Mouse (Mus musculus): Measurements from ENCODE around the gene Gm28042. TPM values are rescaled to one million over a fixed set of nuclear protein-coding genes. Genes with fewer than 3 reads are reported as not detected.

Gm28042 gene
- polyA plus RNA-seq, 1 experiment, result 5.3 TPM

DNA sequence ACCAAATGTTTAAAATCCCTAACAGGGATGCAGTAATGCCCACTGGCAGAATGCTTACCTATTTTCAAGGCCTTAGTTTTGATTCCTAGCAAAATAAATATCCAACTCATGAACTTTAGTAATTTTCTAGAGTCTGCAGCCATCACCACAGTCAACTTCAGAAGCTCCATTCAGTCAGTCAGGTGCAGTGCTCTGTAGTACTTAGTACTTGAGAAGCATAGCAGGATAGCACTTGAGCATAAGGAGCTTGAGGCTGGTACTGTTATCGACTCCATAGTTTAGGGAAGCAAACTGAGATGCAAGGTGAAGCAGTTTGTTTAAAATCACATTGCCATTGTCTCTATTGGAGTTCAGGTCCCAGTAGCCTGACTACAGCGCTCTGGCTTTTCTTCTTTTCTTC lies 27.6 kb upstream of the Gm28042 start:
- no peak overlapping the region for H3K4me3 ChIP-seq (ENCODE audit: extremely low read depth, insufficient read depth, insufficient read length)
- TF ChIP-seq CTCF (IDR thresholded peaks at IDR 0.05; ENCODE audit: extremely low read depth, insufficient read depth, insufficient read length, insufficient replicate concordance), result no peak
- TF ChIP-seq POLR2A (IDR thresholded peaks at IDR 0.05; ENCODE audit: low read depth, low read length), result no peak
- peaks cover 5% of the 10 kb centered on the region; the same call in 1 of the 2 replicates for H3K4me1 ChIP-seq (ENCODE audit: control insufficient read depth, insufficient read depth, insufficient read length)
- no peaks in the 10 kb centered on the region for H3K36me3 ChIP-seq (ENCODE audit: control insufficient read depth, insufficient read depth, low read length)
- 93% methylated on average over 2 of the region's 2 CpGs for WGBS
- H3K27me3 ChIP-seq (ENCODE audit: control insufficient read depth, insufficient read depth, low read length), result no peaks in the 10 kb centered on the region
- no peak overlapping the region for H3K27ac ChIP-seq (ENCODE audit: insufficient read depth, low read length)
- DNase-seq (ENCODE audit: low read depth in 1 of 2, low spot score in 2 of 2), result no peak

DNA sequence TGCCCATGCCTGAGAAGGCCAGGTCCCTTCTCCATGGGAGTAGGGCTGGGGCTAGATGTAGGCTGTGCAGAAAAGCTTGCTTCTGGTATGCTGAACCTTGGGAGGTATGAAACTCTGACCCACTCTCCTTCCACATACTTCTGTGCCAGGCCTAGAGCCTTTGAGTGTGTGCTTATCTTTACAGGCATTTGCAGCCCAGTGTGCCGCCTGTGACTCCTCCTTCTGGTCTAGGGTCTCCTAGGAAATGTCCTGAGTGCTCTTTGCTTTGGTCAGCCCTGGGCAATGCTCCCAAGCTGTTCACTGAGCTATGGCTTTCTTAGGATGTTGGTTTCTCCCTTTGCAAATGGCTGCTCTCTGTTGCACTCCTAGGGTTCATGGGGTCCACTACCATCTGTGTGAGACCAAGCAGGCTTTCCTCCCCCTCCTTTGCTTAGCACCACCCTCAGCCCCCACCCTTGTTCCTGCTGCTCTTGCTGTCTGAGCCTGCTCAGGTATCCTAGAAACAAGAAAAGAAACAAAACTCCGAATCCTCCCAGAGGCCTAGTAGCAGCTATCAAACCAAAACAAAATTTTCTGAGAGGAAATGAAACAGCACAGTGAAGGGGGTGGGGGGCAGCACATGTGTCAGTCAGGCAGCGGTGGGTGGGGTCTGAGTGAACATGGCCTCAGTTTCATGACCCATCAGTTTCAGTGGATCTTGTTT lies 26.3 kb upstream of the Gm28042 start:
- no peak overlapping the region for H3K4me3 ChIP-seq (ENCODE audit: extremely low read depth, insufficient read depth, insufficient read length)
- 72% methylated on average over 3 of the region's 3 CpGs for WGBS
- no peaks in the 10 kb centered on the region for H3K36me3 ChIP-seq (ENCODE audit: control insufficient read depth, insufficient read depth, low read length)
- peaks cover 5% of the 10 kb centered on the region; the same call in 1 of the 2 replicates for H3K4me1 ChIP-seq (ENCODE audit: control insufficient read depth, insufficient read depth, insufficient read length)
- no peak overlapping the region for H3K27ac ChIP-seq (ENCODE audit: insufficient read depth, low read length)
- DNase-seq (ENCODE audit: low read depth in 1 of 2, low spot score in 2 of 2), result no peak
- TF ChIP-seq CTCF (IDR thresholded peaks at IDR 0.05; ENCODE audit: extremely low read depth, insufficient read depth, insufficient read length, insufficient replicate concordance) (no peak), POLR2A (IDR thresholded peaks at IDR 0.05; ENCODE audit: low read depth, low read length) (no peak)
- H3K27me3 ChIP-seq (ENCODE audit: control insufficient read depth, insufficient read depth, low read length), result no peaks in the 10 kb centered on the region

DNA sequence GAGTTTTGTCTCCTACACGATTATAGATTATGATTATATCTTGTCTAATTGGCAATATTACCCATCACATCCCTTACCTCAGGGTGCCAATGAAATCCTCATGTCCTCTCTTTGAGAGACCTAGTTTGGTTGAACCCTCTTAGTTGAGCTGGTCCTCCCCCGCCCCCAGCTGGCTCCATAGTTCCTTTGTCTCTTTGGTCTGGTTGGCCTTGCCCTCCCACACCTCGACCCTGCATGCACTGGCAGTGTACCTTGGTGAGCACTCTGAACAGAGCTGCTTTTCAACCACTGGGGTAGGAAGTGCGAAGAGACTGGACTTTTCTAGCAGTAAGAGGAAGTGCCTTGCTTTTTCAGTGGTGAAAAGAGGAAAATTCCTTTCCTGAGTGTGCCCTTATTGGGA lies 25.3 kb upstream of the Gm28042 start:
- Histone ChIP-seq H3K27ac (ENCODE audit: insufficient read depth, low read length) (peak overlapping the region; percentile 39; the same call in 1 of the 2 replicates), H3K27me3 (ENCODE audit: control insufficient read depth, insufficient read depth, low read length) (no peaks in the 10 kb centered on the region), H3K4me1 (ENCODE audit: control insufficient read depth, insufficient read depth, insufficient read length) (peaks cover 5% of the 10 kb centered on the region; the same call in 1 of the 2 replicates), H3K36me3 (ENCODE audit: control insufficient read depth, insufficient read depth, low read length) (no peaks in the 10 kb centered on the region), H3K4me3 (ENCODE audit: extremely low read depth, insufficient read depth, insufficient read length) (no peak overlapping the region)
- DNase-seq (ENCODE audit: low read depth in 1 of 2, low spot score in 2 of 2), result no peak
- TF ChIP-seq CTCF (IDR thresholded peaks at IDR 0.05; ENCODE audit: extremely low read depth, insufficient read depth, insufficient read length, insufficient replicate concordance) (no peak), POLR2A (IDR thresholded peaks at IDR 0.05; ENCODE audit: low read depth, low read length) (no peak)
- WGBS, result 63% methylated on average over 4 of the region's 4 CpGs

DNA sequence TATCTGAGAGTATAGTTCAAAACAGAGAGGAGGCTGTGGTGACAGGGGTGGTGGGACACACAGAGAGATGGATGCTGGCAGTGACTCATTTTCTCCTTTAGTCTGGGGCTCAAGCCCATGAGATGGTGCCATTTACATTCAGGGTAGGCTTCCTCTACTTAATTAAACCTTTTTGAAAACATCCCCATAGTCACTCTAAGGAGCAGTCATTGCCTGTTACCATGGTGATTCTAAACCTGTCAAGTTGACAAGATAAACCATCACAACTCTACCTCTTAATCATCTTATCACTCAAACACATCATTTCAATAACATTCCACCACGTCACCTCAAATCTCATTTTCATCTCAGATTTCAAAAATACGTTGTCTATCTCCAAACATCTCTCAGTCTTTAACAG lies 23.3 kb upstream of the Gm28042 start:
- 87% methylated on average over 2 of the region's 2 CpGs for WGBS

DNA sequence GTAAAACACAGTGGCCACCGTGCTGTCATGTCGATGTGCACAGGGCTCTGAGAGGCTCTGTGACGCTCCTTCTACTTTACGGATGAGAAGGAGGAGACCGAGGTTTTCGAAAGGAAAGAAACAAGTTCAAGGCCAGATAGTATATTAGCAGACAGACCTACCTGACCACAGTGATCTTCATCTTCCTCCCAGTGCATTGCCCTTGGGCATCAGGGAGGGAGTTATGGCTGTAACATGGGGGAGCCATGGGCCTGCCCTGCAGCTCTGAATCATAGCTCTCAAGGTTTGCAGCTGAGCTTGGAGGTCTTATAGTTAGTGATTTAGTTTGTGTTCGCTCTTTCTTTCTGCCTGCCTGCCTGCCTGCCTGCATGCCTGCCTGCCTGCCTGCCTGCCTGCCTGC lies 20.6 kb upstream of the Gm28042 start:
- no peak for TF ChIP-seq POLR2A (IDR thresholded peaks at IDR 0.05; ENCODE audit: low read depth, low read length)
- TF ChIP-seq CTCF (IDR thresholded peaks at IDR 0.05; ENCODE audit: extremely low read depth, insufficient read depth, insufficient read length, insufficient replicate concordance), result no peak
- Histone ChIP-seq H3K27me3 (ENCODE audit: control insufficient read depth, insufficient read depth, low read length) (no peaks in the 10 kb centered on the region), H3K36me3 (ENCODE audit: control insufficient read depth, insufficient read depth, low read length) (no peaks in the 10 kb centered on the region), H3K4me3 (ENCODE audit: extremely low read depth, insufficient read depth, insufficient read length) (no peak overlapping the region), H3K4me1 (ENCODE audit: control insufficient read depth, insufficient read depth, insufficient read length) (no peaks in the 10 kb centered on the region), H3K27ac (ENCODE audit: insufficient read depth, low read length) (no peak overlapping the region)
- WGBS, result 96% methylated on average over 7 of the region's 7 CpGs
- DNase-seq (ENCODE audit: low read depth in 1 of 2, low spot score in 2 of 2), result no peak

More for the DNA sequence above, 23.3 kb upstream of the Gm28042 start:
- DNase-seq (ENCODE audit: low read depth in 1 of 2, low spot score in 2 of 2), result no peak
- H3K27me3 ChIP-seq (ENCODE audit: control insufficient read depth, insufficient read depth, low read length), result no peaks in the 10 kb centered on the region
- TF ChIP-seq POLR2A (IDR thresholded peaks at IDR 0.05; ENCODE audit: low read depth, low read length) (no peak), CTCF (IDR thresholded peaks at IDR 0.05; ENCODE audit: extremely low read depth, insufficient read depth, insufficient read length, insufficient replicate concordance) (no peak)
- no peak overlapping the region for H3K4me3 ChIP-seq (ENCODE audit: extremely low read depth, insufficient read depth, insufficient read length)
- H3K36me3 ChIP-seq (ENCODE audit: control insufficient read depth, insufficient read depth, low read length), result no peaks in the 10 kb centered on the region
- no peak overlapping the region for H3K27ac ChIP-seq (ENCODE audit: insufficient read depth, low read length)
- H3K4me1 ChIP-seq (ENCODE audit: control insufficient read depth, insufficient read depth, insufficient read length), result peaks cover 5% of the 10 kb centered on the region; the same call in 1 of the 2 replicates

DNA sequence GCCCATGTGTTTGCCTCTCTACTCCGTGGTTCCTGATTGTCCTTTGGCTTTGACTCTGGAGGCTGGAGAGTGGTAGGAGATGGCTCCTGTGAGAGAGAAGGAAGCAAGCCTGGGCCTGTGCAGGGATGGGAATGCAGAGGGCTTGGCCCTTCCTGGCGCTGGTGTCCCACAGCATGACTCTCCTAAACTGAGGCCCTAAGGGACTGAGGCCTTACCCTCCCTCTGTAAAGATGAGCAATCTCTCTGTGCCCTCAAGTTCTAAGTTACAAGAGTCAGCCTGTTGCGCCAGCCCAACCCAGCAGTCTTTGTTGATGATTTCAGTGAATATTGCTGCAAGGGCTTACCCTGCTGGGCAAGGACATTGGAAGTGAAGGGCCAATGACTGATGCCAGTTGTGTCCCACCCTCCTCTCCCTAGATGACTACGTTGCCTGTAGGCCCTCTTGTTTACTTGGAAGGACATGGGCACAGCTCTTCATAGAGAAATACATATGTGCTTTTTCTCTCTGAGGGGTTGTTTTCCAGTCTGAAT lies 19.5 kb upstream of the Gm28042 start:
- no peak for DNase-seq (ENCODE audit: low read depth in 1 of 2, low spot score in 2 of 2)
- Histone ChIP-seq H3K27me3 (ENCODE audit: control insufficient read depth, insufficient read depth, low read length) (no peaks in the 10 kb centered on the region), H3K27ac (ENCODE audit: insufficient read depth, low read length) (no peak overlapping the region), H3K36me3 (ENCODE audit: control insufficient read depth, insufficient read depth, low read length) (no peaks in the 10 kb centered on the region), H3K4me3 (ENCODE audit: extremely low read depth, insufficient read depth, insufficient read length) (no peak overlapping the region), H3K4me1 (ENCODE audit: control insufficient read depth, insufficient read depth, insufficient read length) (no peaks in the 10 kb centered on the region)
- TF ChIP-seq CTCF (IDR thresholded peaks at IDR 0.05; ENCODE audit: extremely low read depth, insufficient read depth, insufficient read length, insufficient replicate concordance), result no peak
- TF ChIP-seq POLR2A (IDR thresholded peaks at IDR 0.05; ENCODE audit: low read depth, low read length), result no peak
- 93% methylated on average over 4 of the region's 4 CpGs for WGBS

DNA sequence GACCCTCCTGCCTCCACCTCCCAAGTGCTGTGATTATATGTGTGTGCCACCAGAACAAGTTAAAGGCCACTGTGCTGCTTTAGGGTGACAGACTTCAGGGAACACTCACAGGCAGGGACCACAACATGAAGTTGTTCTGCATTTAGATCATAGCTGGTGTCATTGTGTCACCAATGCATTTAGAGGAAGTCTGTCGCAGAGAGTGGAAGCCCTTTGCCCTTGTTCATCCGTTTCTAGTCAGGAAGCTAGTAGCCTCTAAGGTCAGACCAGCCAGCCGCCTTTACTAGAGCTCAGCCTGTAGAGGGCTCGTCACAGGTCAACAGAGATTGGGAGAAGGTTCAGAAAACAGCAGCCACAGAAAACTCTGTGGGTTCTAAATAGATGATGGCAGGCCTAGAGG lies 18.6 kb upstream of the Gm28042 start:
- 15% methylated on average over 4 of the region's 4 CpGs for WGBS
- no peak overlapping the region for H3K4me3 ChIP-seq (ENCODE audit: extremely low read depth, insufficient read depth, insufficient read length)
- H3K27me3 ChIP-seq (ENCODE audit: control insufficient read depth, insufficient read depth, low read length), result no peaks in the 10 kb centered on the region
- H3K27ac ChIP-seq (ENCODE audit: insufficient read depth, low read length), result peak overlapping the region; percentile 29; the same call in 1 of the 2 replicates
- H3K4me1 ChIP-seq (ENCODE audit: control insufficient read depth, insufficient read depth, insufficient read length), result no peaks in the 10 kb centered on the region
- no peak for DNase-seq (ENCODE audit: low read depth in 1 of 2, low spot score in 2 of 2)
- H3K36me3 ChIP-seq (ENCODE audit: control insufficient read depth, insufficient read depth, low read length), result no peaks in the 10 kb centered on the region
- TF ChIP-seq POLR2A (IDR thresholded peaks at IDR 0.05; ENCODE audit: low read depth, low read length), result no peak
- no peak for TF ChIP-seq CTCF (IDR thresholded peaks at IDR 0.05; ENCODE audit: extremely low read depth, insufficient read depth, insufficient read length, insufficient replicate concordance)

Data from spleen, adult 2 months (tissue).